Mouse (Mus musculus): Measurements from ENCODE around the gene Slc1a7. TPM values are rescaled to one million over a fixed set of nuclear protein-coding genes. Genes with fewer than 3 reads are reported as not detected.

The Slc1a7 gene
- polyA plus RNA-seq, 1 experiment from 2014 or later: not detected

- Histone ChIP-seq H3K27ac (ENCODE audit: low read depth, low read length) (no peak overlapping the region), H3K4me1 (ENCODE audit: control insufficient read depth, insufficient read depth, low read length) (no peaks in the 10 kb centered on the region), H3K9ac (ENCODE audit: low read length) (no peak overlapping the region), H3K4me2 (no peak overlapping the region), H3K4me3 (ENCODE audit: low read depth, low read length) (no peak overlapping the region), H3K27me3 (ENCODE audit: control insufficient read depth, insufficient read depth, low read length) (no peaks in the 10 kb centered on the region), H3K36me3 (ENCODE audit: control insufficient read depth, insufficient read depth, low read length) (no peaks in the 10 kb centered on the region), H3K9me3 (ENCODE audit: control insufficient read depth, low read length) (no peaks in the 10 kb centered on the region)
- WGBS: 74% methylated on average over 6 of the region's 6 CpGs
- ATAC-seq (ENCODE audit: low FRiP score): no peak
- DNase-seq (ENCODE audit: low spot score, missing footprints): no peak
Observed at GRCm38 (mm10) chr4:107980002-107980600, 12.0 kb downstream of the Slc1a7 start.

- no peaks in the 10 kb centered on the region for H3K27me3 ChIP-seq (ENCODE audit: control insufficient read depth, insufficient read depth, low read length)
- no peak overlapping the region for H3K27ac ChIP-seq (ENCODE audit: low read depth, low read length)
- H3K9ac ChIP-seq (ENCODE audit: low read length): no peak overlapping the region
- 79% methylated on average over 1 of the region's 1 CpGs for WGBS
- peak; percentile 45 for DNase-seq (ENCODE audit: low spot score, missing footprints)
- H3K4me3 ChIP-seq (ENCODE audit: low read depth, low read length): no peak overlapping the region
- no peak overlapping the region for H3K4me2 ChIP-seq
- H3K4me1 ChIP-seq (ENCODE audit: control insufficient read depth, insufficient read depth, low read length): no peaks in the 10 kb centered on the region
- no peaks in the 10 kb centered on the region for H3K9me3 ChIP-seq (ENCODE audit: control insufficient read depth, low read length)
- no peaks in the 10 kb centered on the region for H3K36me3 ChIP-seq (ENCODE audit: control insufficient read depth, insufficient read depth, low read length)
- no peak for ATAC-seq (ENCODE audit: low FRiP score)
Observed at GRCm38 (mm10) chr4:107983717-107984116, 15.6 kb downstream of the Slc1a7 start.

- Histone ChIP-seq H3K9me3 (ENCODE audit: control insufficient read depth, low read length) (no peaks in the 10 kb centered on the region), H3K4me1 (ENCODE audit: control insufficient read depth, insufficient read depth, low read length) (no peaks in the 10 kb centered on the region), H3K27ac (ENCODE audit: low read depth, low read length) (no peak overlapping the region), H3K36me3 (ENCODE audit: control insufficient read depth, insufficient read depth, low read length) (no peaks in the 10 kb centered on the region), H3K27me3 (ENCODE audit: control insufficient read depth, insufficient read depth, low read length) (no peaks in the 10 kb centered on the region), H3K9ac (ENCODE audit: low read length) (no peak overlapping the region), H3K4me2 (no peak overlapping the region), H3K4me3 (ENCODE audit: low read depth, low read length) (no peak overlapping the region)
- ATAC-seq (ENCODE audit: low FRiP score) (no peak), DNase-seq (ENCODE audit: low spot score, missing footprints) (peak; percentile 76)
- WGBS: 81% methylated on average over 7 of the region's 7 CpGs
Observed at GRCm38 (mm10) chr4:107984282-107984981, 16.3 kb downstream of the Slc1a7 start.

- ATAC-seq (ENCODE audit: low FRiP score) (no peak), DNase-seq (ENCODE audit: low spot score, missing footprints) (peak; percentile 37)
- no peak overlapping the region for H3K4me2 ChIP-seq
- H3K4me3 ChIP-seq (ENCODE audit: low read depth, low read length): no peak overlapping the region
- no peak overlapping the region for H3K9ac ChIP-seq (ENCODE audit: low read length)
- no peaks in the 10 kb centered on the region for H3K27me3 ChIP-seq (ENCODE audit: control insufficient read depth, insufficient read depth, low read length)
- H3K27ac ChIP-seq (ENCODE audit: low read depth, low read length): no peak overlapping the region
- H3K36me3 ChIP-seq (ENCODE audit: control insufficient read depth, insufficient read depth, low read length): no peaks in the 10 kb centered on the region
- H3K4me1 ChIP-seq (ENCODE audit: control insufficient read depth, insufficient read depth, low read length): no peaks in the 10 kb centered on the region
- 81% methylated on average over 5 of the region's 5 CpGs for WGBS
- H3K9me3 ChIP-seq (ENCODE audit: control insufficient read depth, low read length): no peaks in the 10 kb centered on the region
Observed at GRCm38 (mm10) chr4:107985812-107986211, 17.7 kb downstream of the Slc1a7 start.

GRCm38 (mm10) chr4:107986386-107987168 is 18.4 kb downstream of the Slc1a7 start:
- no peak overlapping the region for H3K27ac ChIP-seq (ENCODE audit: low read depth, low read length)
- no peaks in the 10 kb centered on the region for H3K4me1 ChIP-seq (ENCODE audit: control insufficient read depth, insufficient read depth, low read length)
- H3K4me3 ChIP-seq (ENCODE audit: low read depth, low read length): no peak overlapping the region
- H3K4me2 ChIP-seq: no peak overlapping the region
- no peaks in the 10 kb centered on the region for H3K27me3 ChIP-seq (ENCODE audit: control insufficient read depth, insufficient read depth, low read length)
- ATAC-seq (ENCODE audit: low FRiP score): no peak
- DNase-seq (ENCODE audit: low spot score, missing footprints): peak; percentile 35
- 86% methylated on average over 11 of the region's 11 CpGs for WGBS
- H3K9me3 ChIP-seq (ENCODE audit: control insufficient read depth, low read length): no peaks in the 10 kb centered on the region
- no peaks in the 10 kb centered on the region for H3K36me3 ChIP-seq (ENCODE audit: control insufficient read depth, insufficient read depth, low read length)
- no peak overlapping the region for H3K9ac ChIP-seq (ENCODE audit: low read length)

- H3K4me3 ChIP-seq (ENCODE audit: low read depth, low read length): no peak overlapping the region
- 75% methylated on average over 8 of the region's 8 CpGs for WGBS
- no peaks in the 10 kb centered on the region for H3K27me3 ChIP-seq (ENCODE audit: control insufficient read depth, insufficient read depth, low read length)
- H3K9me3 ChIP-seq (ENCODE audit: control insufficient read depth, low read length): no peaks in the 10 kb centered on the region
- no peak overlapping the region for H3K4me2 ChIP-seq
- no peak for ATAC-seq (ENCODE audit: low FRiP score)
- H3K9ac ChIP-seq (ENCODE audit: low read length): no peak overlapping the region
- peak; percentile 66 for DNase-seq (ENCODE audit: low spot score, missing footprints)
- H3K4me1 ChIP-seq (ENCODE audit: control insufficient read depth, insufficient read depth, low read length): no peaks in the 10 kb centered on the region
- no peak overlapping the region for H3K27ac ChIP-seq (ENCODE audit: low read depth, low read length)
- no peaks in the 10 kb centered on the region for H3K36me3 ChIP-seq (ENCODE audit: control insufficient read depth, insufficient read depth, low read length)
Observed at GRCm38 (mm10) chr4:107988931-107989330, 20.8 kb downstream of the Slc1a7 start.

GRCm38 (mm10) chr4:107990818-107991217 is 22.7 kb downstream of the Slc1a7 start:
- no peaks in the 10 kb centered on the region for H3K4me1 ChIP-seq (ENCODE audit: control insufficient read depth, insufficient read depth, low read length)
- no peak overlapping the region for H3K4me2 ChIP-seq
- no peaks in the 10 kb centered on the region for H3K9me3 ChIP-seq (ENCODE audit: control insufficient read depth, low read length)
- H3K27me3 ChIP-seq (ENCODE audit: control insufficient read depth, insufficient read depth, low read length): no peaks in the 10 kb centered on the region
- no peaks in the 10 kb centered on the region for H3K36me3 ChIP-seq (ENCODE audit: control insufficient read depth, insufficient read depth, low read length)
- WGBS: 73% methylated on average over 5 of the region's 5 CpGs
- ATAC-seq (ENCODE audit: low FRiP score): no peak
- H3K27ac ChIP-seq (ENCODE audit: low read depth, low read length): no peak overlapping the region
- no peak overlapping the region for H3K4me3 ChIP-seq (ENCODE audit: low read depth, low read length)
- no peak overlapping the region for H3K9ac ChIP-seq (ENCODE audit: low read length)
- DNase-seq (ENCODE audit: low spot score, missing footprints): peak; percentile 49

GRCm38 (mm10) chr4:107991879-107992278 is 23.7 kb downstream of the Slc1a7 start:
- no peak overlapping the region for H3K27ac ChIP-seq (ENCODE audit: low read depth, low read length)
- H3K9me3 ChIP-seq (ENCODE audit: control insufficient read depth, low read length): no peaks in the 10 kb centered on the region
- H3K4me3 ChIP-seq (ENCODE audit: low read depth, low read length): no peak overlapping the region
- no peak overlapping the region for H3K4me2 ChIP-seq
- no peaks in the 10 kb centered on the region for H3K4me1 ChIP-seq (ENCODE audit: control insufficient read depth, insufficient read depth, low read length)
- no peak overlapping the region for H3K9ac ChIP-seq (ENCODE audit: low read length)
- H3K27me3 ChIP-seq (ENCODE audit: control insufficient read depth, insufficient read depth, low read length): no peaks in the 10 kb centered on the region
- H3K36me3 ChIP-seq (ENCODE audit: control insufficient read depth, insufficient read depth, low read length): no peaks in the 10 kb centered on the region
- ATAC-seq (ENCODE audit: low FRiP score): no peak
- 7% methylated on average over 6 of the region's 6 CpGs for WGBS
- DNase-seq (ENCODE audit: low spot score, missing footprints): peak; percentile 77

GRCm38 (mm10) chr4:107995011-107995410 is 26.9 kb downstream of the Slc1a7 start:
- no peak overlapping the region for H3K27ac ChIP-seq (ENCODE audit: low read depth, low read length)
- no peaks in the 10 kb centered on the region for H3K9me3 ChIP-seq (ENCODE audit: control insufficient read depth, low read length)
- no peak overlapping the region for H3K9ac ChIP-seq (ENCODE audit: low read length)
- ATAC-seq (ENCODE audit: low FRiP score) (no peak), DNase-seq (ENCODE audit: low spot score, missing footprints) (no peak)
- no peak overlapping the region for H3K4me2 ChIP-seq
- H3K4me1 ChIP-seq (ENCODE audit: control insufficient read depth, insufficient read depth, low read length): no peaks in the 10 kb centered on the region
- no peaks in the 10 kb centered on the region for H3K27me3 ChIP-seq (ENCODE audit: control insufficient read depth, insufficient read depth, low read length)
- WGBS: 92% methylated on average over 6 of the region's 6 CpGs
- H3K36me3 ChIP-seq (ENCODE audit: control insufficient read depth, insufficient read depth, low read length): no peaks in the 10 kb centered on the region
- H3K4me3 ChIP-seq (ENCODE audit: low read depth, low read length): no peak overlapping the region
